Mouse (Mus musculus): ENCODE data around the gene Keap1. TPM values are rescaled to one million over a fixed set of nuclear protein-coding genes. Genes with fewer than 3 reads are reported as not detected.
"Not testable (repeated sequence)": the region's sequence is repeated elsewhere in the genome, so short reads cannot be mapped to it uniquely, and the experiment has no call there.

Keap1 gene
- total RNA-seq, 4 experiments from 2014 or later: 52.8 to 60.0 (median 56.6) TPM

DNA sequence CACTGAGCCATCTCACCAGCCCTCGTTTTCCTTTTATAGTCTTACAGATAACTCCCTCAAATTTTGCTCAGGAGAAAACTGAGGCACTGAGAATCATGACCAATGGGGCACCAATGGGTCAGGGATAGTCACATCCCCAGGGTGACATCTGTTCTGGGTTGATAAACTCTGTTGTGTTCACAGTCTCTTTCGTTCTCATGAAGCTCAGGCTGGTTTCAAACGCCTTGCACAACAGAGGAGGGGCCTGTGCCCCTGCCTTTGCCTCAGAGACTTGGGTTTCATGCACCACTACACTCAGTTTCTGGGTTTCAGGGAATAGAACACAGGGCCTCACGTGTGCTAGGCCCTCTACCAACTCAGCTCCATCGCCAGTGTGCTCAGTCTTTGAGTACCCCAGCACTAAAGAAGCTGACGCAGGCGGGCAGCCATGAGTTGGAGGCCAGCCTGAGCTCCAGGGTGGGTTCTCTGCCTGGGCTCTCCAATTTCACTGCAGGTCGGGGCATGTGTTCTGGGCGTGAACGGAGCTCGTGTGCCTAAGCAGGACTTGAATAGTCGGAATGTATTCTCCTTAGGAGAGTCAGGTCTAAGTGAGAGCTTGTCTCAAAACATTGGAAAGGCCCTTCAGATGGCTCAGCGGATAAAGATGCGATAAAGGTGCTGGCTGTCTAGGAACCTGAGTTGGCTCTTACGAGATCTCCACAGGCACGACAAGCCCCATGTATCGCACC lies 25.3 kb upstream of the Keap1 start:
- no peak for DNase-seq (ENCODE audit: low spot score in 2 of 2)

DNA sequence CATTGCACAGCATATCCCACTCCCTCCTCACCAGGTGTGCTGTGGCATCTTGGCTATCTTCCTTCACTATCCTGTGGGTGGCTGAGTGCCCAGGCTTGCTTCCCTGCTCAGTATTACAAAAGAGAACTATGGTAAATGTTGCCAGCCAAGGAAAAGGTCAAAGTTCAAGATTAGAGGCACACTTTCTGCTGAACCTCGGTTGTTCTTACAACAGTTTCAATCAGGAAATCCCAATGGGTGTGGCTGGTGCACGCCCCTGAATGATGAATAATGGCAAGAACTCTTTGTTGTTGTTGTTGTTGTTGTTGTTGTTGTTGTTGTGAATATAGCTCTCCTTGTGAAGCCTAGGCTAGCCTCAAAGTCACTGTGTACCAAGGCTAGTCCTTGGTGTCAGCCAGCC lies 22.7 kb upstream of the Keap1 start:
- DNase-seq (ENCODE audit: low spot score in 2 of 2): no peak

DNA sequence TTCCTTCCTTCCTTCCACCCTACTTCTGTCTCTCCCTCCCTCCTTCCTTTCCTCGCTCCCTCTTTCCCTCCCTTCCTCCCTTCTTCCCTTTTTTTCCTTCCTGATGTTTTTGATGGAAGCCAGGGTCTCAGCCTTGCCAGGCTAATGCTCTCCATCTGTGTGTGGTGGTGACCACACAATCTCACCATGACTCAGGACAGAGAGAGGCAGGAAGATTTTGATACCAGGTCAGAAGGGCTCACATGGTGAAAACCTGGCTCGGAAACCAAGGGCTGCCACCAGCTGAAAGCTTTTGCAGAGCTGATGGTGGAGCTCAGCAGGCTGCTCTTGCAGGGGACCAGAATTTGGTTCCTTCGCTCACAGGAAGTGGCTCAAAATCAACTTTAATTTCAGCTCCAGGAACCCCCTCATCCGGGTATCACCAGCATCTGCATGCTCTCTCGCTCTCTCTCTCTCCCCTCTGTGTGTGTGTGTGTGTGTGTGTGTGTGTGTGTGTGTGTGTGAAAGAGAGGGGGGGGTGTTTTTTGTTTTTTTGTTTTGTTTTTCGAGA lies 21.4 kb upstream of the Keap1 start:
- no peak for DNase-seq (ENCODE audit: low spot score in 2 of 2)

DNA sequence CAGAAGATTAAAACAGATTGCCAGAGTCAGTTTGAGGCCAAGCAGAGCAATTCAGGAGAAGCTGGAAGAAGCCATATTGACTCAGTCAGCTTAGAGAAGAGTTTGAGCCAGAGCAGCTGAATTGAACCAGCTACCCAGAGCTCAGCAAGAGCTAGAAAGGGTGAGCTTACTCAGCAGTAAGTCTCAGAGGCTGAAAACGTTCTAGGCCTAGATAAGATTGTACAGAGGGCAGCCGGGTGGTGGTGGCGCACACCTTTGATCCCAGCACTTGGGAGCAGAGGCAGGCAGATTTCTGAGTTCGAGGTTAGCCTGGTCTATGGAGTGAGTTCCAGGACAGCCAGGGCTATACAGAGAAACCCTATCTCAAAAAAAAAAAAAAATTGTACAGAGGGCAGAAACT lies 17.2 kb upstream of the Keap1 start:
- not testable (repeated sequence) for DNase-seq (ENCODE audit: low spot score in 2 of 2)

DNA sequence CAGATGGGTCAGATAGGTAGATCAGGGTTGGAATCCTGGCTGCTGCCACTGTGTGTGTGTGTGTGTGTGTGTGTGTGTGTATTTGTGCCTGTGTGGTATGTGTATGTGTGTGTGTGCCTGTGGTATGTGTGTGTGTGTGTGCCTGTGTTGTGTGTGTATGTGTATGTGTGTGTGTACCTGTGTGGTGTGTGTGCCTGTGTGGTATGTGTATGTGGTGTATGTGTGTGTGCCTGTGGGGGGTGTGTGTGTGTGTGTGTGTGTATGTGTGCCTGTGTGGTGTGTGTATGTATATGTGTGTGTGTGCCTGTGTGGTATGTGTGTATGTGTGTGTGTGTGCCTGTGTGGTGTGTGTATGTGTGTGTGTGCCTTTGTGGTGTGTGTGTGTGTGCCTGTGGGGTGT lies 15.5 kb upstream of the Keap1 start:
- no peak for DNase-seq (ENCODE audit: low spot score in 2 of 2)

DNA sequence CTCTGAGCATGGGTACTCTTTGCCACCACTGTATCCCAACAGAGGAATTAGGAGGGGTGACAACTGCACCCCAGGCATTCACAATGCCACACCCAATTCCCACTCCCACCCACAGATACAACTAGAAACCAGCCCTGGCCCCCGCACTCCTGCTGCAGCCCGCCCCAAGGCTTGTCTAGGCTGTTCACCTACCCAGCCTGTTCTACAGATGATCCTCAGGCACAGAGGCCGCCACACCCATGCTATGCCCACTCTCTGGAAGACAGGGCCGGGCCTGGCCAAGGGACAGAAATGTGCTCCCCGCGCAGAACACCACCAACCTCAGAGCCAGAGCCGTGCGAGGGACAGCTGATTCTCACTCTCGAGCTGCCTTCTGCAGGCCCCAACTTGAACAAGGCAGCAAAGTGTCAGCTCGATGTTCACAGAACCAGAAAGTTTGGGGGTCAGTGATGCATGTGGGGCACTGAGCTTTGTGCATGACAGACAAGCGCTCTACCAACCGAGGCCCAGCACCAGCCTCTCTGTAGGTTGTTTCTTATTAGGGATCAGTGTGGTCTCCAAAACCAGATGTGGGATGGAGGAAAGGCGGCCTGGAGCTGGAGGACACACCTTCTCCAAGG lies 12.1 kb upstream of the Keap1 start:
- DNase-seq (ENCODE audit: low spot score in 2 of 2): no peak

DNA sequence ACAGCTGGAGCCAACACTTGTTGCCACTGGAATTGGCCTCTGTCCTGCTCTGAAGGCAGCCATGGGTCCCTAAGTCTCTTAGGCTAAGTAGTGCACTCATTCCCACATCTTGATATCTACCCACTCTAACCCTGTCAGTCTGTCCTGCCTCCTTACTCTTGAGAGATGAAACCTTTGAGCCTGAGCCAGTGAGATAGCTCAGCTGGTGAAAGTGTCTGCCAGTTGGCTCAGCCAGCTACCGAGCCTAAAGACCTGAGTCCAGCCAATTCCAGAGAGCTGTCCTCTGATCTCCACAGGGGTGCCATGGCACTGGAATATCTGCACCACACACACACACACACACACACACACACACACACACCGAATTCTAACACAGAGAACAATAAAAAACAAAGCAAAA lies 11.3 kb upstream of the Keap1 start:
- DNase-seq (ENCODE audit: low spot score in 2 of 2): no peak

DNA sequence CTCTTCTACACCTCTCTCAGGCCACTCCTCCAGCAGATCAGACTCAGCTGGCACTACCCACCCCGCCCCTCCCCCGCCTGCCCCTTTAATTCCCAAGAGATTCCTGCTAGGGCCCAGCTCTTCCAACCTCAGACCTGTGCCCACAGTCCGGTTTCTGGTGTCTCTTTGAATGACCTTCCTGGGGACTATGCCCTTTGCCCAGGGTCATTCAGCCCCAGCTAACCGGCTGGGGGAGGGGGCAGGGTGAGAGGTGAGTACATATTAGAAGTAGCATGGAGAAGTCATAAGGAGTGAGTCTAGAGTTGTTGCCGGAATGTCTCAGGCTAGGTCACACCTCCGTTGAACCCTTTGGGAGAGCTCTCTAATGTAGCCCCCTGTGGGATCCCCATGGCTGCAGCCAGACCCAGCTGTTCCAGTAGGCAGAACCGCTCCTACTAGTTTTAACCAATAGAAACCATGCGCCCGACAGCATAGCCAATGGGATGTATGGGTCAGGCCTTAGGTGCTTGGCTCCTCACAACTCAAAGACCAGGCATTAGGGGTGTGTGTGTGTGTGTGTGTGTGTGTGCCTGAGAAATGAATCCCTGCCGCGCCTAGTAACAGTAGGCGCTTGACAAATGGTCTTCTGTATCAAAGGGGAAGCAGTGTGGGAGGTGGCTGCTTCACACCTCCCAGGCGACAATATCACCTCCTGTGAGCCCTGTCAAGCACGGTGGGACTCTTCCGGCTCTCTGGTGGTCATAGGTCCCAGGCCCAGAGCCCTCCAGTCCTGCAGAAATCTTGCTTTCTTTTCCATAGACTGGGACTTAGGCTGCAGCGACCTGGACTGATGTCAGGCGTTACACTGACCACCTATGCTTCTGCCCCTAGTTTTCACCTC lies 10.7 kb upstream of the Keap1 start:
- DNase-seq (ENCODE audit: low spot score in 2 of 2): no peak

DNA sequence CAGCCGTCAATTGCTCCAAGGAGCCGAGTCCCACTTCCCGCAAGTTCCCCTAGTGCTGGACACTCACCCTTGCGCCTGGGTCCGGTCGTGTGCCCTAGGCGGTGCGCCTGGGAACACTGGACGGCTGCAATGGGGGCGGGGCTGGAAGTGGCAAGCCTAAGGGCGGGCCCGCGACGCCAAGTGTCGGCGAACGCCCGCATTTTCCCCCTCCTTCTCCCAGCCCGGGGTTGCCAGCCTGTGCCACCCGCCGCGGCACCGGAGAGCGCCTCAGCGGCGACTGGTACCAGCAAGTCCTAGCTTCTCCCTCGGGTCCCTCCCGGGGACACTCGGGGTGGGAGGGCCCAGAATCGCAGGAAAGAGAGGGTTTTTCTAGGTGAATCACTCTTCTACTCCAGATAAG lies 9.2 kb upstream of the Keap1 start, which contains the start of gene S1pr5:
TSS of gene S1pr5 (minus strand) at position 118 of the 400 bp plus-strand sequence.
- peak in 1 of 2 experiments; percentile 55 for DNase-seq (ENCODE audit: low spot score in 2 of 2)

DNA sequence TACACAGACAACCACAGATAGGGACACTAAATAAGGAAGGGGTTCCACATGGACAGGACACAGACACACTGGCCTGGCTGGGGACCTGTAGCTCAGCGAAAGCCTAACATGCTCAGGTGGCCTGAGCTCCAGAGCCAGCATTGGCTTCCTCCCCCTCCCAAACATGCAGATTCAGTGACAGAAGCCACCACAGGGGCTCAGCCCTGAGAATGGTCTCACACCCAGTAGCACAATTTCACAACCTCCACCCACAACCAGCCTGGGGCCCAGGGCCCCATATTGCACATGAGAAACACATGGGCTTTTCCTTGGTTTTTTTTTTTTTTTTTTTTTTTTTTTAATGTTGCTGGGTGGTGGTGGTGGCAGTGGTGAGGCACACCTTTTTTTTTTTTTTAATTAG lies 7.2 kb upstream of the Keap1 start:
- no peak for DNase-seq (ENCODE audit: low spot score in 2 of 2)

DNA sequence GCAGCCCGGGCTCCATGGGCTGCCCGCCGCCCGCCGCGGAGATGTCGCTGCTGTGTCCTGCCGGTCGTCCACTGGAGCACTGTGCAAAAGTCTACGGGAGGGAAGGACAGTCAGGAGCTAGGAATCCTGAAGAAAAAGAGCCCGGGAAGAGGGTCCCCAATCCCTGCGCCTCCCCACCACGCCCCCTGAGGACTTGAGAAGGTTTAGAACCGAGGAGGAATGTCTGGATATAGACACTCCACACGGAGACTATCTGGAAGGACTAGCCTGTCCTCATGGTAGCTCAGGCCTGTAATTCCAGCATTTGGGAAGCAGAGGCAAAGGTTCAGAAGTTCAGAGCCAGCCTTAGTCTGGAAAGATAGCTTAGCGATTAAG lies 5.9 kb upstream of the Keap1 start:
- no peak for DNase-seq (ENCODE audit: low spot score in 2 of 2)

DNA sequence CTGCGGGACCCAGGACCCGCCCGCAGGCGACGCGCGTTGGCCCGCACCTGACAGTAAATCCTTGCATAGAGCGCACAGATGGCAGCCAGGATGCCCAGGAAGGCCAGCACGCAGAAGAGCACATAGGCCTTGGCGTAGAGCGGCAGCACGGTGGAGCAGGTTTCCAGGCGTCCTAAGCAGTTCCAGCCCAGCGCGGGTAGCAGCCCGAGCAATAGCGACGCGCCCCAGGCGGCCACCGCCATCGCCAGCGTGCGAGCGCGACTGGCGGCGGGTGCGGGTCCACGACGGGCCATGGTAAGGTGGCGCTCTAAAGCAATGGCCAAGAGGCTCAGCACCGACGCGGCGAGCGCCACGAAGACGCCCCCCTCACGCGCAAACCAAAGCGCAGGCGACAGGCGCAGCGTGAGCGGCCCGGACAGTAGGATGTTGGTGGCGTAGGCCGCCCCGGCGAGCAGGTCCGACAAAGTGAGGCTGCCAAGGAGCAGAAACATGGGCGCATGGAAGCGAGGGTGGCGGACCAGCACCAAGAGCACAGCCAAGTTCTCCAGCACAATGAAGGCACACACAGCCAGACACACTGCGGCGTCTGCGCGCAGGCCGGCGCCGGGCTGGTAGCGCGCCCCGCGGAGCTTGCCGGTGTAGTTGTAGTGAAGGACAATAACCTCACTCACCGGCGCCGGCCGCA lies 5.4 kb upstream of the Keap1 start:
- DNase-seq (ENCODE audit: low spot score in 2 of 2): peak in 1 of 2 experiments; percentile 38

DNA sequence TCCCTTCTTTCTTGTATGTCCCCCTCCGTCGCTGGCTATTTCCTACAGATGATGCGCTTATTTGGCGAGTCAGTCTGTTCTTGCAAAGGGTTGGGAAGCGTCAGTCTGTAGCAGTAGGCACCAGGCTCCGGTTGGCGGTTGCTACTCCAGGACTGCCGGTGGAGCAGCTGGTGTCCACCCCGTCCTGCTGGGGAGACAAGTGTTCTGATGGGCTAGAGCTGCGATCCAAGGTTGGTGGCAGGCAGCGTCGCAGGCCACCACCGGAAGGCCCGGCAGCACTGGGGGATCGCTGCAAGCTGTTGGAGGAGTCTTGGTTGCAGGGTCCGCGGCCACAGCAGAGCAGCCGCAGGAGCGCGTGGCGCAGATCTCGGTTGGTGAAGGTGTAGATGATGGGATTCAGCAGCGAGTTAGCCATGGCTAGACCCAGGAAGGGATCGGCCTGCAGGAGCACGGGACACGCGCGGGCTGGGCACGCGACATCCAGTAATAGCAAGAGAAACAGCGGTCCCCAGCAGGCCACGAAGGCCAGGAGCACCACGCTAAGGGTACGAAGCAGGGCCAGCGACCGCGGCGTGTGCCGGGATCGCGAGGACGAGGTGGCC lies 4.8 kb upstream of the Keap1 start:
- DNase-seq (ENCODE audit: low spot score in 2 of 2): peak in 1 of 2 experiments; percentile 39

DNA sequence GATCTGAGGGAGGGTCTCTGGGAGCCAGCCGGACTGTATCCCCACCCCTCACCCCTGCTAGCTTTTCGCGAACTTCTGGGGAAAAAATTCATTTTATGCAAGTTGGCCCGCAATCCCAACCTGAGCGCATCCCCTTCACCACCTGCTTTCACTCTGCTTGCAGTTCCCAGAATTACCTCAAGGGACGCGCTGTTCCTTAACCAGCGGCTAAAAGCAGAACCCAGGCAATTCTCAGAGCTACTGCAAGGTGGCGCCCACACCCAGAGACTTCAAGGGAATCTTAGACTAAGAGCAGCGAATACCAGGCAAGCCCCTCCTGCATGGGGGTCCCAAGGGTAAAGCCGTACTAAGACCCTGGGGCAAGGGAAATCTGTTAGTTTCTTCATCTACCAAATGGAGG lies 2.2 kb upstream of the Keap1 start:
- DNase-seq (ENCODE audit: low spot score in 2 of 2): peak in 1 of 2 experiments; percentile 83

DNA sequence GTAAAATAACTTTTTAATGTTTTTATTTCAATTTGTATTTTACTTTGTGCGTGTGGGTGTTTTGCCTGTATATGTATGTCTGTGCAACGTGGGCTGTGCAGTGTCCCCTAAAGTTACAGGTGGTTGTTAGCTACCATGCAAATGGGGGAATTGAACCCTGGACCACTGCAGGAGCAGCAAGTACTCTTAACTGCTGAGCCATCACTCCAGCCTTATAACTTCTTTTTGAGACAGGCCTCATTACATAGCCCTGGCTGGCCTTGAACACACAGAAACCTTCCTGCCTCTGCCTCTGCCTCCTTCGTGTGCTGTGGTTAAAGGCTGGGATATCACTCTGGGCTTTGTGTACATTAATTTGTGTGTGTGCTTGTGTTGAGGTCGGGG lies 296 bp upstream of the Keap1 start:
- DNase-seq (ENCODE audit: low spot score in 2 of 2): no peak

DNA sequence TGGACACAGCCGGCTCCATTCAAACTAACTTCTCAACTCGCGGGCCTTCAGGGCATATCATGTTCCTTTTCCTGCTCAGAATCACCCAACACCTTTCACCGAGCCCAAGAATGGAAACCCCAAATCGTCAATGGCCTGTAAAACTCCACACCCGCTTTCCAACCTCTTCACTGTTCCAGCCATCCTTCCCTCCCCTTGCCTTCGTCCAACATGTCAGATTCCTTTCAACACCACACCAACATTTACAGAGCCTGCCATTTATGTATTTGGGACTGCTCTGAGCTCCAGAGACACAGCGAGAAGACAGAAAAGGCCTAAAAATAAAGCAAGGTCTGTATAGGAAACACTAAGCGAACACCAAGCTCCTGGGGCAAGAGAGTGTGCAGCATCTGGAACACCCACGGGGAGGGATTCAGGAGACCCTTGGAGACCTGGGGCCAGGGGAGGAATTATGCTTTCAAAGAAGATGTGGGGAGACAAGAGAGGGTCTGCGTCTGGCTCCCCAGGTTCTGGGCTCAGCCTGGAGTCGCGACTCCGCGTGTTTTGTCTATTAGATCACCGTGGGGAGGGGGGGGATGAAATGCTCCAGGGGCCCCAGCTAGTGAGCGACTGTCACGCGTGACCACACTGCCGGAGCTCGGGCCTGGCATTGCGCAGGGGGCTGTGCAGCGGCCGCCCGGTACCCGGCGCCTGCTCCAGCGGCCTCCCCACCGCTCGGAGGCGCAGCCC lies 993 bp downstream of the Keap1 start:
- DNase-seq (ENCODE audit: low spot score in 2 of 2): no peak

DNA sequence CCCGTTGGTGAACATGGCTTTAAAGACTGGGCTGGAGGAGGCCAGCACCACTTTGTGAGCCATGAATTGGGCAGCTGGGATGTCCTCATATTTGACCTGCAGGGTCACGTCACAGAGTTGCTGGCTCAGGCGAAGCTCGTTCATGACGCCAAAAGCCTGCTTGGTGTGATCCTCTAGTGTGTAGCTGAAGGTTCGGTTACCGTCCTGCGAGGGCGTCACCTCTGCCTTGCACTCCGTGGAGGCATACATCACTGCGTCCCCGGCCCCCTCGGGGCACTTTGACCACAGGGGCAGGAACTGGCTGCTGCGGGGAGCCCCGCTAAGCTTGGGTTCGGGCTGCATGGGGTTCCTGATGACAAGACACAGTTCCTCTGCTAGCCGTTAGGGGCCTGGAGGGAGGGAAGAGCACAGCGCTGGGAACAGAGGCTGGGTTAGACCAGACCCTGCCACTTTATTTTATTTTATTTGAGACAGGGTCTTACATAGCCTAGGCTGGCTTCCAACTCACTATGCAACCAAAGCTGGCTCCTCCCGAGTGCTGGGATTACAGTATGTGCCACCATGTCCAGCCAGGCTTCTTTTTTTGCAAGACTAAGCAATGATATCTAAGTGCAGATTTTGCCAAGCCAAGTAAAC lies 1.7 kb downstream of the Keap1 start:
- DNase-seq (ENCODE audit: low spot score in 2 of 2): peak in 1 of 2 experiments; percentile 34

DNA sequence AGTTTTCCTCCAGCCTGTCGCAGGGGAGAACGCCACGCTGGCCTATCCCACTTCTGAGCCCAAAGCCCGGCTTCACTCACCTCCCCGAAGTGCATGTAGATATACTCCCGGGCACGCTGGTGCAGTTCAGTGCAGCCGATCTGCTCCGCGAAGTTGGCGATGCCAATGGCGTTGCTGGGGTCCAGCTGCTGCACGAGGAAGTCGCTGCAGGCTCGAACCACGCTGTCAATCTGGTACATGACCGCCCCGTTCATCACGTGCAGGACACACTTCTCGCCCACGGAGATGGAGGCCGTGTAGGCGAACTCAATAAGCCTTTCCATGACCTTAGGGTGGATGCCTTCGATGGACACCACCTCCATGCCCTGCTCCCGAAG lies 2.2 kb downstream of the Keap1 start:
- no peak for DNase-seq (ENCODE audit: low spot score in 2 of 2)

DNA sequence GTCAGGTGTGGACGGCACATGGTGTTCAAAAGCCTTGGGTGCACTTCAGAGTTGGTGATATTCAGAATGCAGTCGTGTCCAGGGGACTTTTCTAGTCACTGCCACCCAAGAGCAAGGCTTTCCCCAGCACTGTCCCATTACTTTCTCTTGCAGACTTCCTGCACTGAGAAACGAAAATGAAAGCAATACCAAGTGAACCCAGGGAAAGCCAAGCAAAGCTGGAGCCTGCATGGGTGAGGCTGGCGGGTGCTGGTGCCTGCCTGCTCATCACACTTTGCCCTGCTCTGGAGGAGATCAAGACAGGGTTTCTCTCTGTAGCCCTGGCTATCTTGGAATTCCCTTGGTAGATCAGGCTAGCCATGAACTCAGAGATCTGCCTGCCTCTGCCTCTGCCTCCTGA lies 3.8 kb downstream of the Keap1 start:
- no peak for DNase-seq (ENCODE audit: low spot score in 2 of 2)

DNA sequence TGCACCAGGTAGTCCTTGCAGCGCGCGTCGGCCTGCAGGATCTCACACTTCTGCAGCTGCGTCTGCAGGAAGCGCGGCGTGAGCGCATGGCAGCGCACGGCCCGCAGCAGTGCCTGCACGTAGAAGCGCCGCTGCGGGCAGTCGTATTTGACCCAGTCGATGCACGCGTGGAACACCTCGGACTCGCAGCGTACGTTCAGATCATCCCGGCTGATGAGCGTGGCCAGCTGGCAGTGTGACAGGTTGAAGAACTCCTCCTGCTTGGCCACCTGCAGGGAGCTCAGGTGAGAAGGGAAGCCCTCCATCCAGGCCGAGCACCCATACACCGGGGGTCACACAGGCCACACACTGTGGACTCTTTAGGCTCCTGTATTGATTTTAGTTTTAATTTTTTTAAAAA lies 5.4 kb downstream of the Keap1 start:
- DNase-seq (ENCODE audit: low spot score in 2 of 2): no peak

All from layer of hippocampus, adult 8-10 months (tissue).